Mouse (Mus musculus): ENCODE results near the gene Tctex1d4. TPM values are rescaled to one million over a fixed set of nuclear protein-coding genes. Genes with fewer than 3 reads are reported as not detected.
A peak's percentile ranks its signal among the peaks of the same experiment; 100 is the strongest.

The Tctex1d4 gene
- polyA plus RNA-seq (2015; fragmentation: Nextera tagmentation; extraction: Ambion mirVana): not detected in 2 replicates

DNA sequence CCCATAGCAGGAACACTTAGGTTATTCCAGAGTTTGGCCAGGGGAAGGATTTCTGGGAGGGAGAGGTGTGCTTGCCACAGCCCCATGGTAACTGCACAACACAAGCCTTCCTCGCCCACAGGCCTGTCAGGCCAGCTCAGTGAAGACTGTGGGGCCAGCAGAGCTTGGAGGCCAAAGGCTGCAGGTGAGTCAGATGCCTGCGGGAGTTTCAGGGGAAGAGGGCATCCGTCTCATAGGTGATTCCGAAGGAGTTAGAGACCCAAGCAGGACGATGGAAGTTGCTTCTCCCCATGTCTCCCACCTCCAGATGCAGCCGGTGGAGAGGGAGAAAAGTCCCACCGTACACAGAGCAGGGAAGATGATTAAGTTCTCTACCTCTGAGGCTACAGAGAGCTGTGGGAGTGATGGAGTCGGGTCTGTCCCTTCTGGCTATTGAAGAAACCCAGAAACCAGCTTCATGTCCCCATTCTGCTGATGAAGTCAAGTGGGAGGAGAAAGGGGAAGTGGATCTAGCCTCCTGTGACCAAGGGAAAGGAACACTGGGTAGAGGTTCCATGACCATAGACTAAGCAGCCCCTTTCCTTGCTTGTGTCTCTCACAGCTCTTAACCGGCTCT is at the start of gene Tctex1d4:
Gene Tctex1d4, plus strand, starts transcription at position 120 of the 616 bp plus-strand sequence.
- Histone ChIP-seq H3K36me3 (peaks cover 14% of the 10 kb centered on the region; the same call in 1 of the 2 replicates), H3K4me1 (replicated peaks) (peaks cover 35% of the 10 kb centered on the region), H3K27me3 (peaks cover 7% of the 10 kb centered on the region), H3K9me3 (replicated peaks) (no peaks in the 10 kb centered on the region), H3K4me3 (replicated peaks) (no peak within 1 kb of the TSS), H3K27ac (peak within 1 kb of the TSS; percentile 67), H3K4me2 (peak within 1 kb of the TSS; percentile 41; the same call in 1 of the 2 replicates), H3K9ac (peak within 1 kb of the TSS; percentile 48)
- ATAC-seq (ENCODE audit: low read depth): no peak
- DNase-seq: no peak
- WGBS (ENCODE audit: insufficient replicate concordance): 67% methylated on average over 9 of the region's 9 CpGs

DNA sequence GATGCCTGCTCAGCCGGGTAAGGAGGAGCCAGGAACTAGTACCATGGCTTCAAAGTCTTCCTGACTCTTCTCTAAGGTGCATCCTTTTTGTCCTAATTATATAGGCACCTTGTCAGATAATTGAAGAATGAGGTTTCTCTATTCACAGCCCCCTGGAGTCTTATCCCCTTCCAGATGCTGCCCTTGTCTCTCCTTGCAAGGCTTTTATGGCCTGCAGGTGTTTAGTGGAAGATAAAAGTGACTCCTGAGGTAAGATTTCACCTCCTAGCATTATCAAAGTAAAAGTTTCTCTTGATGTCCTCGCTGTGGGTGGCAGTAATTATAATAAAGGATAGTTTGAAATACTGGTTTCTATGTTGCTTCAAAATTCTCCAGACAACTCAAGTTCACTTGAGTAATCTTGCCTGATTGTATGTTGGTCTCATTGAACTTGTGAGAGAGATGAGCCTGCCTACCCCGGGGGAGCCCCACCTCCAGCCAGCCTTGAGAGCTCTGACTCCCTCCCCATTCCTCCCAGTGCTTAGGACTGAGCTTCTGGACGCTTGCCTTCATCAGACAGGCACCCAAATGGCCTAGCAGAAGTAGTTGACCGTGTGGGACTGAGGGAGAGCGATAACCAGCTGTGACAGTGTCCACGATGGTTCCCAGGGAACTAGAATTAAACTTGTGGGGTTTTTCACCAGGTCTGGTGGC is 38.5 kb upstream of the Tctex1d4 start:
- no peaks in the 10 kb centered on the region for H3K27me3 ChIP-seq
- WGBS (ENCODE audit: insufficient replicate concordance): 71% methylated on average over 7 of the region's 7 CpGs
- no peaks in the 10 kb centered on the region for H3K9me3 ChIP-seq (replicated peaks)
- DNase-seq: peak; percentile 28
- H3K9ac ChIP-seq: peak overlapping the region; percentile 47
- H3K4me3 ChIP-seq (replicated peaks): no peak overlapping the region
- peak overlapping the region; percentile 5; the same call in 1 of the 2 replicates for H3K4me2 ChIP-seq
- peak; percentile 54 for ATAC-seq (ENCODE audit: low read depth)
- H3K4me1 ChIP-seq (replicated peaks): peaks cover 52% of the 10 kb centered on the region
- H3K36me3 ChIP-seq: peaks cover 20% of the 10 kb centered on the region
- peak overlapping the region; percentile 81 for H3K27ac ChIP-seq

DNA sequence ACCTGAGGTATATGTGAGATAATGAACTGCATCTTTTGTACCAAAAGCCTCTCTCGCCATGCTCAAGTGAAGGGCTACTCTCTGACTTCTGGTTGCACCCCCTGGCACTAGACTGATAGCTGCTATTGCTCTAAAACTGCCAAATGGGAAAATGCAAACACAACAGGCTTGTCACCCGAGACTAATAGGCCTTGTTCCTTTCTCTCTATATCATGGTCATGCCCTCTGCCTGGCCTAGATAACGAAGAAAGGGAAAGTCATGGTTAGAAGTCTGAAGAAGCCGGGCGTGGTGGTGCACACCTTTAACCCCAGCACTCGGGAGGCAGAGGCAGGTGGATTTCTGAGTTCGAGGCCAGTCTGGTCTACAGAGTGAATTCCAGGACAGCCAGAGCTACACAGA is 36.0 kb upstream of the Tctex1d4 start:
- H3K4me1 ChIP-seq (replicated peaks): peaks cover 48% of the 10 kb centered on the region
- H3K9ac ChIP-seq: peak overlapping the region; percentile 15; the same call in 1 of the 2 replicates
- H3K4me2 ChIP-seq: peak overlapping the region; percentile 28
- no peak overlapping the region for H3K4me3 ChIP-seq (replicated peaks)
- 22% methylated on average over 7 of the region's 7 CpGs for WGBS (ENCODE audit: insufficient replicate concordance)
- H3K27ac ChIP-seq: peak overlapping the region; percentile 85
- peaks cover 19% of the 10 kb centered on the region for H3K36me3 ChIP-seq
- H3K9me3 ChIP-seq (replicated peaks): no peaks in the 10 kb centered on the region
- ATAC-seq (ENCODE audit: low read depth) (peak; percentile 89), DNase-seq (peak; percentile 64)
- peaks cover 17% of the 10 kb centered on the region for H3K27me3 ChIP-seq

DNA sequence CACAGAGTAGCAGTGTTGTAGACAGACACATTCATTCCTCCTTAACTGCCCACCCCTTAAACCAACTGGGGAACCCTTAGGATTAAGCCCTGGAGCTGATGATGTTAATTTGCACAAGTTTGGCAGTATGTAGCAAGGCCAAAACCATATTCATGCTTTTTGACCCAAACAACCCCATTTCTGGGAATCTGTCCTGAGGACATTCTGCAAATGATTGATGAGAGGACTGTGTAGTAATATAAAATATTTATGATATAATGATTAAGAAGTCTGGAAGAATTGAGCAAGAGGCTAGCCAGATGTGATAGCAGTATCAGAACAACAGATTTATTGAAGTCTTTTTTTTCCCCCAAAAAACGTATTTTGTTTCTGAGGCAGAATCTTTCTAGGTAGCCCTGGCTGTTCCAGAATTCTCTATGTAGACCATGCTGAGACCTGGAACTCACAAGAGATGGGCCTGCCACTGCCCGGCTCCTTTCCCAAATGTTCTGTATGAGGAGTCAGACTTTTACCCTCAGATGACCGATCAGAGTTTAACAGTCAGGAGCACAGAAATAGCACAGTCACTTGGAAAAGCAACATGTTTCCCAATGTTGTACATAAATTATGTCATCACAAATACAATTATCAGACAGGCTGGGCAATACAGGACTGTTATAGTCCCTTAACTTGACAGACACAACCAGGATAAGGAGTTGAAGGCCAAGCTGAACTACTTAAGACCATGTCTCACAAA is 31.8 kb upstream of the Tctex1d4 start:
- WGBS (ENCODE audit: insufficient replicate concordance): 73% methylated on average over 3 of the region's 3 CpGs
- Histone ChIP-seq H3K4me3 (replicated peaks) (no peak overlapping the region), H3K4me2 (no peak overlapping the region), H3K4me1 (replicated peaks) (peaks cover 32% of the 10 kb centered on the region), H3K27me3 (peaks cover 49% of the 10 kb centered on the region), H3K27ac (no peak overlapping the region), H3K9ac (no peak overlapping the region), H3K9me3 (replicated peaks) (no peaks in the 10 kb centered on the region), H3K36me3 (no peaks in the 10 kb centered on the region)
- DNase-seq (no peak), ATAC-seq (ENCODE audit: low read depth) (no peak)

DNA sequence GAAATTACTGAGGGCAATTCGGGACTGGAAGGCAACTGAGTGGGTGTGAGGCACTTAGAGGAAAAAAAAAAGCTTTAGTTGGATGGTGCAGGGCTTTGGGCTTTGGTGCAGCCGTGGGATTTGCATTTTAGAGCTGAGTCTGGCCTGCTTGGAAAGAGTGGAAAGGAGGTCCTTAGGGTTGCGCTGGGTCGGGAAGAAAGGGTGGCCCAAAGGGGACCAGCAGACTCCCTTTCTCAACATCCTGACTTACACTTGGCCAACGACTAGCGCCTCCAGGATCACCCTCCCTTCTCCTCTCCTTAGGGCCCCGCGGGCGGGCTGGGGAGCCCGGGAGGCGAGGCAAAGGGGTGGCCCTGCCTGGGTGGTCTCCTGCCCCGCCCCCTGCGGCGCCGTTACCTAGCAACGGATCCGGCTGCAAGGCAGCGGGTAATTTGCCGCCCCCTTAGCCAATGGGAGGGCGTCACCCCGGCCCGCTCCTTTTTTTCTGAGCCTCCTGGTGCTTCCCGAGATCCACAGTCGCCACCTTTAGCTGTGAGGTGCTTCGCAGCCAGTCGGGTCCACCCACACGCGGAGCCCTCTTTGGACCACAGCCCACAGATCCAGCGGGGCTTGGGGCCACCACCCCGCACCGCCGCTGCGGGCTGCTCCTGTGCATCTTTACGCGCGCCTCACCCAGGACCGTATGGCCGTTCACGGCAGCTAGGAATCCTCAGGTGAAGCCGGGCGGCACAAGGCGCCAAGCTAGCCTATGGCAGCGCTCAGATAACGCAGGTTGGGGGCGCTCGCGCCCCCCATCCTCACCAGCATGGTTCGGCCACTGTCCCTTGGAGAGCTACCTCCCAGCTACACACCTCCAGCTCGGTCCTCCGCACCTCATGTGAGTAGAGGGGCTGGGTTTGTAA is 30.8 kb upstream of the Tctex1d4 start, which contains the start of gene Ptch2:
Gene Ptch2, plus strand, starts transcription at position 525 of the 902 bp plus-strand sequence.
- Histone ChIP-seq H3K4me3 (replicated peaks) (peak within 1 kb of the TSS; percentile 58), H3K27ac (no peak within 1 kb of the TSS), H3K4me2 (peak within 1 kb of the TSS; percentile 71), H3K27me3 (peaks cover 49% of the 10 kb centered on the region), H3K9ac (peak within 1 kb of the TSS; percentile 54), H3K36me3 (no peaks in the 10 kb centered on the region), H3K4me1 (replicated peaks) (peaks cover 22% of the 10 kb centered on the region), H3K9me3 (replicated peaks) (no peaks in the 10 kb centered on the region)
- WGBS (ENCODE audit: insufficient replicate concordance): 2% methylated on average over 50 of the region's 50 CpGs
- ATAC-seq (ENCODE audit: low read depth) (peak; percentile 46), DNase-seq (no peak)

DNA sequence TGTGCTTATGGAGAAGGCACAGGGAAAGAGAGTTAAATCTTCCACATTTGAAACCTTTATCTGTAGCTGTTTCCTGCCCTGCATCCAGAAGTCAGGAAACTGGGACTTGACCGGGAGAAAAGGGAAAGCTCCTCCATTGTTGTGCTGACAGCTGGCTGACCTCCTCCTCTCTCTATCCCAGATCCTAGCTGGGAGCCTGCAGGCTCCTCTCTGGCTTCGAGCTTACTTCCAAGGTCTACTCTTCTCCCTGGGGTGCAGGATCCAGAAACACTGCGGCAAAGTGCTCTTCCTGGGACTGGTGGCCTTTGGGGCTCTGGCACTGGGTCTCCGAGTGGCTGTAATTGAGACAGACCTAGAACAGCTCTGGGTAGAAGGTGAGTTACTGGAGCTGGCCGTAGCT is 29.9 kb upstream of the Tctex1d4 start:
- no peak for DNase-seq
- WGBS (ENCODE audit: insufficient replicate concordance): 31% methylated on average over 5 of the region's 5 CpGs
- no peak for ATAC-seq (ENCODE audit: low read depth)
- H3K4me2 ChIP-seq: peak overlapping the region; percentile 71
- no peaks in the 10 kb centered on the region for H3K9me3 ChIP-seq (replicated peaks)
- H3K27me3 ChIP-seq: peaks cover 49% of the 10 kb centered on the region
- peak overlapping the region; percentile 58 for H3K4me3 ChIP-seq (replicated peaks)
- H3K36me3 ChIP-seq: no peaks in the 10 kb centered on the region
- peaks cover 17% of the 10 kb centered on the region for H3K4me1 ChIP-seq (replicated peaks)
- H3K9ac ChIP-seq: no peak overlapping the region
- H3K27ac ChIP-seq: no peak overlapping the region

DNA sequence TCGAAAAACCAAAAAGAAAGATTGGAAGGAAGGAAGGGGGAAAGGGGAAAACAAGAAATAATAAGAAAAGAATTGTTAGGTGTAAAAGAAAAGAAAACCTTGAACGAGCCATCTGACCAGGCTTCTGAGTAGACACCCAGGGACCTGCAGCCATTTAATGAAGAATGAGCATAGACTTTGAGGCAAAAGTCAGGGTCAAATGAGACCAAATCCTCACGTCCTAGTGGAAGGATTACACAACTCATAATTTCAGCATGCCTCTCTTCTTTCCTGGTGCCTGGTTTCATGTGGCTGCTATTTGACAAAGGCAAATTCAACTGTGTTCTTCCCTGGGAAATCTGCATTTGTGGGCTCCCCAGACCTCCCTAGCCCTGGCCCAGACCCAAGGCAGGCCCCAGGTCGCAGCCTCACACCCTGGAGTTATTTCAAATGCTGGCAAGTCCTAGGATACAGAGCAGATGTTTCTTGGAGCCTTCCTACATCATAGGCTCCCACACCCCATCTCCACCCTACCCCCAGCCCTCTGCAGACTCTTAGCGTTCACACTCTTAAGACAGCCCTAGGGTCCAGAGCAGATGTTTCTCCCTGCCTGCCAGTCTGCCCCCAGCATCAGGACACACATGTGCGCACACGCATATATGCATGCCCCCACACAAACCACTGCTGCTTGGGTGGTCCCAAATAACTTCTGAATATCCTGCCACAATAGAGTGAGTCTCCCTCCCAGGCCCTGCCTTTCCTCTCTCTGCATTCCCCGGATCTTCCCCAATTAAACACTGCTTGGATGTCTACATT is 28.4 kb upstream of the Tctex1d4 start:
- H3K4me3 ChIP-seq (replicated peaks): no peak overlapping the region
- WGBS (ENCODE audit: insufficient replicate concordance): 58% methylated on average over 8 of the region's 8 CpGs
- H3K27me3 ChIP-seq: peaks cover 49% of the 10 kb centered on the region
- DNase-seq: no peak
- no peak overlapping the region for H3K4me2 ChIP-seq
- H3K4me1 ChIP-seq (replicated peaks): peaks cover 17% of the 10 kb centered on the region
- no peak overlapping the region for H3K9ac ChIP-seq
- no peaks in the 10 kb centered on the region for H3K9me3 ChIP-seq (replicated peaks)
- ATAC-seq (ENCODE audit: low read depth): no peak
- peak overlapping the region; percentile 3; the same call in 1 of the 2 replicates for H3K27ac ChIP-seq
- H3K36me3 ChIP-seq: no peaks in the 10 kb centered on the region

DNA sequence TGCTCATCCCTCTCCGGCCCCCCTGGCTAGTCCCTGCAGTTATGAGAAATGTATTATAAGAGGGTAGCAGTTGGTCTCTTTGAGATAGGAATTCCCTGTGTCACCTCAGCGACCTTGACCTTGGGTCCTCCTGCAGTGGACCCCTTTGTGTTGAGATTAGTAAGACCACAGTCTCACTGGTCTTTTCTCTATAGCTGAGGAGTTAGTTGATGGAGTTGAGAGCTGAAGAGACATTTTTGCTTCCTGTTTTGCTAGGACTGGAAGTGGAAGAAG is 27.9 kb upstream of the Tctex1d4 start:
- H3K27ac ChIP-seq: no peak overlapping the region
- H3K4me1 ChIP-seq (replicated peaks): peaks cover 17% of the 10 kb centered on the region
- peaks cover 49% of the 10 kb centered on the region for H3K27me3 ChIP-seq
- no peak overlapping the region for H3K9ac ChIP-seq
- DNase-seq (no peak), ATAC-seq (ENCODE audit: low read depth) (no peak)
- no peaks in the 10 kb centered on the region for H3K9me3 ChIP-seq (replicated peaks)
- no peak overlapping the region for H3K4me2 ChIP-seq
- WGBS (ENCODE audit: insufficient replicate concordance): 54% methylated on average over 2 of the region's 2 CpGs
- no peaks in the 10 kb centered on the region for H3K36me3 ChIP-seq
- no peak overlapping the region for H3K4me3 ChIP-seq (replicated peaks)

DNA sequence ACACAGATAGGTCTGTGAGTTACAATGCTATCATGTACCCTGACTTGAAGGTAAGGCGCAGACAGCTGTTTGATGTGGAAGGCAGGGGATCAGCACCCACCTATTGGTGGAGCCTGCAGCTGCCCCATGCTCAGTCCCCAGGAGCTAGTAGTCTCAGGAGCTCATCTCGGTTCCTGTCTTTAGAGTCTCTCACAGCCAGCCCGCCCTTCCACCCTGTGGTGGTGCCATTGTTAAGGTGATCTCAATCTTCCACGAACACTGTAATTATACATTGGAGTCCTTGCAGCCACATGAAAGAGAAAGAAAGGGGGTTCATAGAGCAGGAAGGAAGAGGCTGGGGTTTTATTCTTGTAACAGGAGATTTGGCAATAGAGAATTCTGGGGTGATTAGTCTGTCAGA is 26.6 kb upstream of the Tctex1d4 start:
- no peak overlapping the region for H3K27ac ChIP-seq
- H3K4me1 ChIP-seq (replicated peaks): peaks cover 17% of the 10 kb centered on the region
- no peak overlapping the region for H3K4me3 ChIP-seq (replicated peaks)
- WGBS (ENCODE audit: insufficient replicate concordance): 68% methylated on average over 4 of the region's 4 CpGs
- H3K36me3 ChIP-seq: no peaks in the 10 kb centered on the region
- no peaks in the 10 kb centered on the region for H3K9me3 ChIP-seq (replicated peaks)
- H3K9ac ChIP-seq: no peak overlapping the region
- H3K27me3 ChIP-seq: peaks cover 38% of the 10 kb centered on the region
- ATAC-seq (ENCODE audit: low read depth): no peak
- no peak overlapping the region for H3K4me2 ChIP-seq
- no peak for DNase-seq

DNA sequence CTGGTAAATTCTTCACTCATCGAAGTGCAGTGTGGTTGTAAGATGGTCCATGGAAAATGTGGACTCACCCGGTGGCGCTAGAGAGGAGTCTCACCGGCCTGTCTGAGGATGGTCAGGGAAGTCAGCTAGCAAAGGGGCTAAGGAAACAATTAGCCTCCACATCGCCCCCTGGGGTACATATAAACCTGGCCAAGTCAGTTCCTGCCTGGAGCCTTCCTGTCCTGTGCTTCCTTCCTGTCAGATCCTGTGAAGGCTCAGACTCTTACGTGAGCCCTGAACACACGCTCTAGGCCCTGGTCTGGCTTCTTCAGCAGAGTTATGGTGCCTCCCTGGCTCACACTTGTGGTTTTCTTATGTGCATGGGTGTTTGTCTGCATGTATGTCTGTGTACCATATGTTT is 25.4 kb upstream of the Tctex1d4 start:
- Histone ChIP-seq H3K36me3 (no peaks in the 10 kb centered on the region), H3K27me3 (peaks cover 26% of the 10 kb centered on the region), H3K4me3 (replicated peaks) (no peak overlapping the region), H3K9ac (no peak overlapping the region), H3K4me1 (replicated peaks) (peaks cover 7% of the 10 kb centered on the region), H3K4me2 (no peak overlapping the region), H3K27ac (no peak overlapping the region), H3K9me3 (replicated peaks) (no peaks in the 10 kb centered on the region)
- DNase-seq: no peak
- WGBS (ENCODE audit: insufficient replicate concordance): 36% methylated on average over 7 of the region's 7 CpGs
- no peak for ATAC-seq (ENCODE audit: low read depth)

Data from liver, embryonic 13.5 days (tissue).